Mouse (Mus musculus): ENCODE measurements around the gene Id1.

DNA sequence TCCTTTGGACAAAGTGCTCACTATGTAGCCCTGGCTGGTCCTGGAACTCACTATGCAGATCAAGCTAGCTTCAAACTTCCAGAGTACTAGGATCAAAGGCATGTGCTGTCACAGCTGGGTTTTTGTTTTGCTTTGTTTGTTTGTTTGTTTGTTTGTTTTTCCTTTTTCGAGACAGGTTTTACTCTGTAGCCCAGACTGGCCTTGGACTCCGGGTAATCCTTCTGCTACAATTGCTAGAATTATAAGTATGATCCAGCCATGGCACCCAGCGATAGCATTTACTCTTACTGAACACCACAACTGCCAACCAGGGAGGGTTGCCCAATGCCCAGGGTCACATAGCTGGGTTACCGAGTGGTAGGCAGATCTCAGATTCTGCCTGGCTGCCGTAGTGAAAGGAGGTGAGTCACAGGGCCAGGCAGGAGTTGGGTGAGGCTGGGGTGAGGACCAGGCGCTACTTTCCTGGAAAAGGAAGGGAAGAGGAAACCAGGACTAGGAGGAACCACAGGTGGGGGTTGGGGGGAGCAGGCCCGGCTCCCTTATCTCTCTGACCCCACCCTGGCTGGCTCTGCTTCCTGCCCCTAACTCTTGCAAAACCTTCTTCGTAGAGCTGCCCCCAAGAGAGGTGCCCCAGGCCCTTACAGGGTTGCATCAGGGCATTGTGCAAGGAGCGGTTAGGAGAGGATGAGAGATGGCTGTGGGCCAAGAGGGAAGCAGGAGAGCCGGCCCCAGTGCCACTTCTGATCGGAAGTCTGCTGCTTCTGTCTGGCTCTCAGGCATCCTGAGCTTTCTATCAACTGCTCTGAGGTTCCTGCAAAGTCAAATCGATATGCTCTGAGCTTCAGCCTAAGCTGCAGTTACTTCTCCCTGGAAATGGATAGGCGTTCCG, 5.3 kb downstream of the Id1 start:
- TF ChIP-seq CTCF (IDR thresholded peaks at IDR 0.05; ENCODE audit: low read depth, low read length) = no peak
- no peak for TF ChIP-seq POLR2A (IDR thresholded peaks at IDR 0.05; ENCODE audit: insufficient read depth, low read length)
- TF ChIP-seq EP300 (IDR thresholded peaks at IDR 0.05; ENCODE audit: insufficient read depth, low read depth, low read length) = no peak
